Mouse (Mus musculus) B cell, adult 67 days (primary cell): ENCODE measurements around the gene H2al1b. TPM values are rescaled to one million over a fixed set of nuclear protein-coding genes. Genes with fewer than 3 reads are reported as not detected.

ENCODE experiments used
- total RNA-seq, 2 experiments: library from RNA; stranded (reverse); gene quantifications; 4 replicates each; pipeline ENCODE4 v1.2.4; 2023

The H2al1b gene
- not detected for total RNA-seq

DNA sequence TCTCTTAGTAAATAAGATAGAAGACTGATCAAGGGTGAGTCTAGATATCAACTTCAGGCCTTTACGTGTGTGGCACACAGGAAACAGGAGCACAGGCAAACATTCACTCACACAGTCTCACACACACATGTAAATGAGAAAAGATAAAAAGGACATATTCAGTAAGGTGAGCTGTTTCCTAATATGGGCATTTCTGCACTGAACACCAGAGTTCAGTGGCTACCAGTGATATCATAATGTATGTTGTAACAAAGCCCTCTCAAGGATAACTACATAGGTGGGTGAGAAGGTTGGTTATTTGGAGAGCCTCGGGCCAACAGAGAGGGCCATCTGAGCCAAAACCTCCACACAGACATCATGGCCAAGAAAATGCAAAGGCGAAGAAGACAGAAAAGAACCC is at the start of gene H2al1b:
Gene H2al1b (plus strand): TSS at position 301 of the 400 bp plus-strand sequence.

DNA sequence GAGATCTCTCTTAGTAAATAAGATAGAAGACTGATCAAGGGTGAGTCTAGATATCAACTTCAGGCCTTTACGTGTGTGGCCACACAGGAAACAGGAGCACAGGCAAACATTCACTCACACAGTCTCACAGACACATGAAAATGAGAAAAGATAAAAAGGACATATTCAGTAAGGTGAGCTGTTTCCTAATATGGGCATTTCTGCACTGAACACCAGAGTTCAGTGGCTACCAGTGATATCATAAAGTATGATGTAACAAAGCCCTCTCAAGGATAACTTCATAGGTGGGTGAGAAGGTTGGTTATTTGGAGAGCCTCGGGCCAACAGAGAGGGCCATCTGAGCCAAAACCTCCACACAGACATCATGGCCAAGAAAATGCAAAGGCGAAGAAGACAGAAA is 3.3 kb upstream of the H2al1b start, which contains the start of gene H2al1a:
Gene H2al1a (plus strand): TSS at position 301 of the 400 bp plus-strand sequence.

DNA sequence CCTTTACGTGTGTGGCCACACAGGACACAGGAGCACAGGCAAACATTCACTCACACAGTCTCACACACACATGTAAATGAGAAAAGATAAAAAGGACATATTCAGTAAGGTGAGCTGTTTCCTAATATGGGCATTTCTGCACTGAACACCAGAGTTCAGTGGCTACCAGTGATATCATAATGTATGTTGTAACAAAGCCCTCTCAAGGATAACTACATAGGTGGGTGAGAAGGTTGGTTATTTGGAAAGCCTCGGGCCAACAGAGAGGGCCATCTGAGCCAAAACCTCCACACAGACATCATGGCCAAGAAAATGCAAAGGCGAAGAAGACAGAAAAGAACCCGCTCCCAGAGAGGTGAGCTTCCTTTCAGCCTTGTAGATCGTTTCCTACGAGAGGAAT is 3.1 kb downstream of the H2al1b start, which contains the start of gene H2al1c:
Gene H2al1c (plus strand): TSS at position 301 of the 400 bp plus-strand sequence.

DNA sequence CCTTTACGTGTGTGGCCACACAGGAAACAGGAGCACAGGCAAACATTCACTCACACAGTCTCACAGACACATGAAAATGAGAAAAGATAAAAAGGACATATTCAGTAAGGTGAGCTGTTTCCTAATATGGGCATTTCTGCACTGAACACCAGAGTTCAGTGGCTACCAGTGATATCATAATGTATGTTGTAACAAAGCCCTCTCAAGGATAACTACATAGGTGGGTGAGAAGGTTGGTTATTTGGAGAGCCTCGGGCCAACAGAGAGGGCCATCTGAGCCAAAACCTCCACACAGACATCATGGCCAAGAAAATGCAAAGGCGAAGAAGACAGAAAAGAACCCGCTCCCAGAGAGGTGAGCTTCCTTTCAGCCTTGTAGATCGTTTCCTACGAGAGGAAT is 6.3 kb downstream of the H2al1b start, which contains the start of gene H2al1d:
Gene H2al1d (plus strand): TSS at position 301 of the 400 bp plus-strand sequence.

DNA sequence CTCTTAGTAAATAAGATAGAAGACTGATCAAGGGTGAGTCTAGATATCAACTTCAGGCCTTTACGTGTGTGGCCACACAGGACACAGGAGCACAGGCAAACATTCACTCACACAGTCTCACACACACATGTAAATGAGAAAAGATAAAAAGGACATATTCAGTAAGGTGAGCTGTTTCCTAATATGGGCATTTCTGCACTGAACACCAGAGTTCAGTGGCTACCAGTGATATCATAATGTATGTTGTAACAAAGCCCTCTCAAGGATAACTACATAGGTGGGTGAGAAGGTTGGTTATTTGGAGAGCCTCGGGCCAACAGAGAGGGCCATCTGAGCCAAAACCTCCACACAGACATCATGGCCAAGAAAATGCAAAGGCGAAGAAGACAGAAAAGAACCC is 9.4 kb downstream of the H2al1b start, which contains the start of gene H2al1e:
Gene H2al1e (plus strand): TSS at position 301 of the 400 bp plus-strand sequence.

DNA sequence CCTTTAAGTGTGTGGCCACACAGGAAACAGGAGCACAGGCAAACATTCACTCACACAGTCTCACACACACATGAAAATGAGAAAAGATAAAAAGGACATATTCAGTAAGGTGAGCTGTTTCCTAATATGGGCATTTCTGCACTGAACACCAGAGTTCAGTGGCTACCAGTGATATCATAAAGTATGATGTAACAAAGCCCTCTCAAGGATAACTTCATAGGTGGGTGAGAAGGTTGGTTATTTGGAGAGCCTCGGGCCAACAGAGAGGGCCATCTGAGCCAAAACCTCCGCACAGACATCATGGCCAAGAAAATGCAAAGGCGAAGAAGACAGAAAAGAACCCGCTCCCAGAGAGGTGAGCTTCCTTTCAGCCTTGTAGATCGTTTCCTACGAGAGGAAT is 12.6 kb downstream of the H2al1b start, which contains the start of gene H2al1f:
Gene H2al1f (plus strand): TSS at position 301 of the 400 bp plus-strand sequence.

DNA sequence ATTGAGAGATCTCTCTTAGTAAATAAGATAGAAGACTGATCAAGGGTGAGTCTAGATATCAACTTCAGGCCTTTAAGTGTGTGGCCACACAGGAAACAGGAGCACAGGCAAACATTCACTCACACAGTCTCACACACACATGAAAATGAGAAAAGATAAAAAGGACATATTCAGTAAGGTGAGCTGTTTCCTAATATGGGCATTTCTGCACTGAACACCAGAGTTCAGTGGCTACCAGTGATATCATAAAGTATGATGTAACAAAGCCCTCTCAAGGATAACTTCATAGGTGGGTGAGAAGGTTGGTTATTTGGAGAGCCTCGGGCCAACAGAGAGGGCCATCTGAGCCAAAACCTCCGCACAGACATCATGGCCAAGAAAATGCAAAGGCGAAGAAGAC is 15.7 kb downstream of the H2al1b start, which contains the start of gene H2al1g:
Gene H2al1g (plus strand): TSS at position 301 of the 400 bp plus-strand sequence.

DNA sequence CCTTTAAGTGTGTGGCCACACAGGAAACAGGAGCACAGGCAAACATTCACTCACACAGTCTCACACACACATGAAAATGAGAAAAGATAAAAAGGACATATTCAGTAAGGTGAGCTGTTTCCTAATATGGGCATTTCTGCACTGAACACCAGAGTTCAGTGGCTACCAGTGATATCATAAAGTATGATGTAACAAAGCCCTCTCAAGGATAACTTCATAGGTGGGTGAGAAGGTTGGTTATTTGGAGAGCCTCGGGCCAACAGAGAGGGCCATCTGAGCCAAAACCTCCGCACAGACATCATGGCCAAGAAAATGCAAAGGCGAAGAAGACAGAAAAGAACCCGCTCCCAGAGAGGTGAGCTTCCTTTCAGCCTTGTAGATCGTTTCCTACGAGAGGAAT is 19.0 kb downstream of the H2al1b start, which contains the start of gene H2al1h:
Gene H2al1h (plus strand): TSS at position 301 of the 400 bp plus-strand sequence.

DNA sequence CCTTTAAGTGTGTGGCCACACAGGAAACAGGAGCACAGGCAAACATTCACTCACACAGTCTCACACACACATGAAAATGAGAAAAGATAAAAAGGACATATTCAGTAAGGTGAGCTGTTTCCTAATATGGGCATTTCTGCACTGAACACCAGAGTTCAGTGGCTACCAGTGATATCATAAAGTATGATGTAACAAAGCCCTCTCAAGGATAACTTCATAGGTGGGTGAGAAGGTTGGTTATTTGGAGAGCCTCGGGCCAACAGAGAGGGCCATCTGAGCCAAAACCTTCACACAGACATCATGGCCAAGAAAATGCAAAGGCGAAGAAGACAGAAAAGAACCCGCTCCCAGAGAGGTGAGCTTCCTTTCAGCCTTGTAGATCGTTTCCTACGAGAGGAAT is 22.1 kb downstream of the H2al1b start, which contains the start of gene H2al1i:
Gene H2al1i (plus strand): TSS at position 301 of the 400 bp plus-strand sequence.

DNA sequence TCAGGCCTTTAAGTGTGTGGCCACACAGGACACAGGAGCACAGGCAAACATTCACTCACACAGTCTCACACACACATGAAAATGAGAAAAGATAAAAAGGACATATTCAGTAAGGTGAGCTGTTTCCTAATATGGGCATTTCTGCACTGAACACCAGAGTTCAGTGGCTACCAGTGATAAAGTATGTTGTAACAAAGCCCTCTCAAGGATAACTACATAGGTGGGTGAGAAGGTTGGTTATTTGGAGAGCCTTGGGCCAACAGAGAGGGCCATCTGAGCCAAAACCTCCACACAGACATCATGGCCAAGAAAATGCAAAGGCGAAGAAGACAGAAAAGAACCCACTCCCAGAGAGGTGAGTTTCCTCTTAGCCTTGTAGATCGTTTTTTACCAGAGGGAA is 25.3 kb downstream of the H2al1b start, which contains the start of gene H2al1j:
Gene H2al1j (plus strand): TSS at position 301 of the 400 bp plus-strand sequence.

Other genes starting within 250 kb of the H2al1b start
- not detected for gene H2al1a, start 3.2 kb upstream of the H2al1b start, total RNA-seq
- not detected for gene H2al1c, start 3.2 kb downstream of the H2al1b start, total RNA-seq
- gene H2al1d, start 6.4 kb downstream of the H2al1b start, total RNA-seq: not detected
- gene H2al1e, start 9.5 kb downstream of the H2al1b start, total RNA-seq: not detected
- not detected for gene H2al1f, start 12.7 kb downstream of the H2al1b start, total RNA-seq
- gene H2al1g, start 15.8 kb downstream of the H2al1b start, total RNA-seq: not detected
- gene H2al1h, start 19.1 kb downstream of the H2al1b start, total RNA-seq: not detected
- gene H2al1i, start 22.2 kb downstream of the H2al1b start, total RNA-seq: not detected
- gene H2al1j, start 25.4 kb downstream of the H2al1b start, total RNA-seq: not detected